Mouse (Mus musculus): ENCODE data around the gene Cbln3. TPM values are rescaled to one million over a fixed set of nuclear protein-coding genes. Genes with fewer than 3 reads are reported as not detected.

Gene Cbln3
- polyA plus RNA-seq, 1 experiment = 0.26 TPM

GRCm38 (mm10) chr14:55882171-55882641 lies 2.0 kb downstream of the Cbln3 start:
- no peak for DNase-seq (ENCODE audit: extremely low spot score in 1 of 2, low spot score in 1 of 2)

- no peak for DNase-seq (ENCODE audit: extremely low spot score in 1 of 2, low spot score in 1 of 2)
Observed at GRCm38 (mm10) chr14:55880982-55881381, 3.2 kb downstream of the Cbln3 start.

GRCm38 (mm10) chr14:55879623-55880022 lies 4.6 kb downstream of the Cbln3 start:
- peak; percentile 63 to 87 for DNase-seq (ENCODE audit: extremely low spot score in 1 of 2, low spot score in 1 of 2)

- no peak for DNase-seq (ENCODE audit: extremely low spot score in 1 of 2, low spot score in 1 of 2)
Observed at GRCm38 (mm10) chr14:55878316-55878940, 5.8 kb downstream of the Cbln3 start.

- DNase-seq (ENCODE audit: extremely low spot score in 1 of 2, low spot score in 1 of 2) = no peak
Observed at GRCm38 (mm10) chr14:55877469-55878315, 6.5 kb downstream of the Cbln3 start.

GRCm38 (mm10) chr14:55873714-55874683 lies 10.2 kb downstream of the Cbln3 start:
- peak in 1 of 2 experiments; percentile 81 for DNase-seq (ENCODE audit: extremely low spot score in 1 of 2, low spot score in 1 of 2)

GRCm38 (mm10) chr14:55873242-55873713 lies 10.9 kb downstream of the Cbln3 start:
- no peak for DNase-seq (ENCODE audit: extremely low spot score in 1 of 2, low spot score in 1 of 2)

- DNase-seq (ENCODE audit: extremely low spot score in 1 of 2, low spot score in 1 of 2) = no peak
Observed at GRCm38 (mm10) chr14:55872551-55872950, 11.6 kb downstream of the Cbln3 start.

- no peak for DNase-seq (ENCODE audit: extremely low spot score in 1 of 2, low spot score in 1 of 2)
Observed at GRCm38 (mm10) chr14:55872039-55872438, 12.2 kb downstream of the Cbln3 start.

- DNase-seq (ENCODE audit: extremely low spot score in 1 of 2, low spot score in 1 of 2) = no peak
Observed at GRCm38 (mm10) chr14:55869538-55869937, 14.7 kb downstream of the Cbln3 start.

- no peak for DNase-seq (ENCODE audit: extremely low spot score in 1 of 2, low spot score in 1 of 2)
Observed at GRCm38 (mm10) chr14:55868230-55869026, 15.8 kb downstream of the Cbln3 start.

- DNase-seq (ENCODE audit: extremely low spot score in 1 of 2, low spot score in 1 of 2) = peak in 1 of 2 experiments; percentile 78
Observed at GRCm38 (mm10) chr14:55866962-55867361, 17.2 kb downstream of the Cbln3 start.

GRCm38 (mm10) chr14:55863773-55864172 lies 20.4 kb downstream of the Cbln3 start:
- peak in 1 of 2 experiments; percentile 77 for DNase-seq (ENCODE audit: extremely low spot score in 1 of 2, low spot score in 1 of 2)

GRCm38 (mm10) chr14:55862970-55863369 lies 21.2 kb downstream of the Cbln3 start:
- DNase-seq (ENCODE audit: extremely low spot score in 1 of 2, low spot score in 1 of 2) = no peak

- no peak for DNase-seq (ENCODE audit: extremely low spot score in 1 of 2, low spot score in 1 of 2)
Observed at GRCm38 (mm10) chr14:55862186-55862585, 22.0 kb downstream of the Cbln3 start.

GRCm38 (mm10) chr14:55857588-55857987 lies 26.6 kb downstream of the Cbln3 start:
- no peak for DNase-seq (ENCODE audit: extremely low spot score in 1 of 2, low spot score in 1 of 2)

GRCm38 (mm10) chr14:55855101-55855561 lies 29.1 kb downstream of the Cbln3 start:
- DNase-seq (ENCODE audit: extremely low spot score in 1 of 2, low spot score in 1 of 2) = no peak

- no peak for DNase-seq (ENCODE audit: extremely low spot score in 1 of 2, low spot score in 1 of 2)
Observed at GRCm38 (mm10) chr14:55854406-55855100, 29.6 kb downstream of the Cbln3 start.

All from frontal cortex, adult 2 months (tissue).